Mouse (Mus musculus) embryonic fibroblast, embryonic 13.5 days (primary cell): ENCODE measurements around the gene Exoc4.

Experiments
- CTCF ChIP-seq: IDR thresholded peaks from 2 replicates; pipeline ENCODE4 v1.5.1; 2011; ENCODE audit warnings: mild to moderate bottlenecking, control low read depth, low read length, moderate library complexity, borderline replicate concordance; ENCODE audit not compliant: insufficient read depth
- POLR2A ChIP-seq: IDR thresholded peaks from 2 replicates; pipeline ENCODE4 v1.6.1; 2011; ENCODE audit warnings: low read depth, mild to moderate bottlenecking, control low read depth, low read length, moderate library complexity

- no peak for TF ChIP-seq CTCF
- no peak for TF ChIP-seq POLR2A
Observed at GRCm38 (mm10) chr6:33873000-33873399, 624.1 kb downstream of the Exoc4 start.
